Mouse (Mus musculus): ENCODE data around the gene Mlec. TPM values are rescaled to one million over a fixed set of nuclear protein-coding genes. Genes with fewer than 3 reads are reported as not detected.
A peak's percentile ranks its signal among the peaks of the same experiment; 100 is the strongest.

Gene Mlec
- polyA plus RNA-seq, 1 experiment from 2014 or later = 23.0 TPM

DNA sequence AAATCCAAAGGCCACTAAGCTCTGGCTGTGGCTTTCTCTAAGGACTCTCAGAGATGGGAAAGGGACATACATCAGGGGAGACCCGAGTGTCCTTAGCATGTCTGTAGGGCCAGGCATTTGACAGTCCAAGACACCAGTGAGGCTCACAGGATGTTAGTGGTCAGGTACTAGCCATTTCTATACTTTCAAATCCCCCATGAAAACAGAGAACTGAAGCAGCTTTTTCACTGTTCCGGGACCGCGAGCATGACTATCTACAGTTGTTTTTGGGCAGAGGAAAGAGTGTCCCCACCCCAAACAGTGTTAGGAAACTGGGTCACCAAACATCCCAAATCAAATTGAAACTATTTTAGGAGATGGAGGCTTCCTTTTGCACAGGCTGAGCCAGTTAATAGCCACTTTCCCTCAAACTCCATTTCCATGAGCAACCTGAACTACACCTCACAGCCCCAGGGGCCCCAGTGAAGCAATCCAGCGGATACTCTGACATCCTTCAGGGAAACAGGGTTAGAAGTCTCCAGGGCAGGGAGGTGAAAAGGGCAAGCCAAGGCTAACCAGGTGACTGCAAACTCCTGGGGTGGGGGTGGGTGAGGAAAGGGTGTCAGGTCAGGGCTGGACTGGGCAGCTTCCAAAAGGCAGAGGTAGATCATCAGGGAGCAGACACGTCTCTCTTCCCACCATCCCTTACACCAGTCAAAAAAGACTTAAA lies 24.5 kb downstream of the Mlec start:
- H3K27me3 ChIP-seq = peaks cover 15% of the 10 kb centered on the region
- H3K9me3 ChIP-seq (replicated peaks) = no peaks in the 10 kb centered on the region
- no peak for ATAC-seq (ENCODE audit: low read depth)
- H3K27ac ChIP-seq = no peak overlapping the region
- H3K4me2 ChIP-seq = peak overlapping the region; percentile 98
- H3K4me1 ChIP-seq (replicated peaks) = peaks cover 17% of the 10 kb centered on the region
- peak overlapping the region; percentile 84 for H3K4me3 ChIP-seq (replicated peaks)
- peak overlapping the region; percentile 83 for H3K9ac ChIP-seq
- 57% methylated on average over 6 of the region's 6 CpGs for WGBS (ENCODE audit: insufficient replicate concordance)
- peaks cover 12% of the 10 kb centered on the region for H3K36me3 ChIP-seq
- DNase-seq = no peak

DNA sequence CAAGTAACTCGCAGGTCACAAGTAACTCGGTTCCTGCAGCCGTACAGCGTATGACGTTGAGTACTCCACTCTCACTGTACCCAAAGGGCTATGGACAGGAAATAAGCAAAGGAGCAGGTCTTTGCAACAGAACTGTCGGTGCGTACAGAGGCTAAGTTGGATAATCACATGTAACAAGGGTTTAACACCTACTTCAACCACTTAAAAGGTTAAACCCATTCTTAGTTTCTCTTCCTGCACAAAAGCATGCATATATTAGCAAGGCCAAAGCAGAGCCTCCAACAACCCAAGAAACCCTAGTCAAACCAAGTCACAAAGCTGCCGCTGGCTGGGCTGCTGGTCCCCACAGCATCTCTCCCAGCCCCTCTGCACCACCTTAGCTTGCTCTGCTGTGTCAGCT lies 25.5 kb downstream of the Mlec start:
- peaks cover 7% of the 10 kb centered on the region for H3K27me3 ChIP-seq
- ATAC-seq (ENCODE audit: low read depth) = no peak
- no peak for DNase-seq

DNA sequence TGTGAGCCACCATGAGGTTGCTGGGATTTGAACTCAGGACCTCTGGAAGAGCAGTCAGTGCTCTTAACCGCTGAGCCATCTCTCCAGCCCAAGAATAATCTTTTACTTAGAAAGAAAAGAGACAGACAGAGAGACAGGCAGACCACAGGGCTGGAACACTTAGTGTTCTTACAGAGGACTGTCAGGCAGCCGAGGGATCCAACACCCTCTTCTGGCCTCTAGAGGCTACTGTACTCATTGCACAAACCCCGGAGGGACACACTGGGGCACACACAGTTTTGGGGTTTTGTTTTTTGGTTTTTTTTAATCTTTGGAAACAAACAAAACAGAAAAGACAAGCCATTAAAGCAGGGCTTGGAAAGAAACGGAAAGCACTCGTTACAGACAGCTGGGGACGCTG lies 28.7 kb downstream of the Mlec start:
- H3K27me3 ChIP-seq = no peaks in the 10 kb centered on the region
- no peaks in the 10 kb centered on the region for H3K9me3 ChIP-seq (replicated peaks)
- no peak overlapping the region for H3K4me3 ChIP-seq (replicated peaks)
- ATAC-seq (ENCODE audit: low read depth) (no peak), DNase-seq (no peak)
- no peak overlapping the region for H3K4me2 ChIP-seq
- peaks cover 35% of the 10 kb centered on the region for H3K36me3 ChIP-seq
- no peak overlapping the region for H3K27ac ChIP-seq
- WGBS (ENCODE audit: insufficient replicate concordance) = 78% methylated on average over 6 of the region's 6 CpGs
- H3K4me1 ChIP-seq (replicated peaks) = peaks cover 24% of the 10 kb centered on the region
- no peak overlapping the region for H3K9ac ChIP-seq

More for the DNA sequence above, 25.5 kb downstream of the Mlec start:
- H3K9me3 ChIP-seq (replicated peaks) = no peaks in the 10 kb centered on the region
- H3K36me3 ChIP-seq = peaks cover 12% of the 10 kb centered on the region
- H3K4me2 ChIP-seq = no peak overlapping the region
- peaks cover 17% of the 10 kb centered on the region for H3K4me1 ChIP-seq (replicated peaks)
- 82% methylated on average over 8 of the region's 8 CpGs for WGBS (ENCODE audit: insufficient replicate concordance)
- H3K27ac ChIP-seq = no peak overlapping the region
- no peak overlapping the region for H3K4me3 ChIP-seq (replicated peaks)
- H3K9ac ChIP-seq = no peak overlapping the region

DNA sequence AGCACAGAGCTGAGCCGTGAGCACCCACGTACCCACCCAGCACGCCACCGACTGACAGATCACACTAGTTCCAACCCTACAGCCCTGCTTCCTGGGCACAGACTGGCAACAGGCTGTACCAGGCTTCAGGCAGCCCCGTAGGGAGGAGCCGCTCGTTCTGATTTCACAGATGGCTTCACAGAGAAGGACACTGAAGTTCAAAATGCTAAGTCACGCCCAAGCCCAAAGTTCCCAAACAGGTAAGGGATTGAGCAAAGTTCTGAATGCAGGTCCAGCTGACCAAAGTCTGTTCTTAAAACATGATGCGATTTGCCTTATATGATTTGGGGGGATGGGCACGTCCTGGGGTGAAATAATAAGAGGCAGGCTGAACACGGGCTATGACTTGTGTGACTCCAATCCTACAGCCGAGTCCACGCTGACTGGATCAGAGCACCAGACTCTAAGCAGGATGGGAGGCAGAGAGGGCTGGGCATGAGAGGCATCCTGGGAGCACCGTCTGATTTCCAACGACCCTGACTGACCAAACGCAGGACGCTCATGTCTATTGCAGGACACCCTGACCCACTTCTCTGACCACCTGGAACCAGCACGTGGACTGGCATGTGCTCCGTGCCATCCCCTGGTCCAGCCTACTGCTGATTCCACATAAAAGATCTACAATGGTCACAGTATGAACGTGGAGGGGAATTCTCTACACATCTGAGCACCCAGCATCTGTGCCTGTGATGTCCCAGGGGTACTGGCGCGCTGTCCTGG lies 30.4 kb downstream of the Mlec start:
- no peak overlapping the region for H3K4me2 ChIP-seq
- H3K4me3 ChIP-seq (replicated peaks) = no peak overlapping the region
- H3K36me3 ChIP-seq = peaks cover 40% of the 10 kb centered on the region
- DNase-seq (no peak), ATAC-seq (ENCODE audit: low read depth) (no peak)
- no peak overlapping the region for H3K9ac ChIP-seq
- no peaks in the 10 kb centered on the region for H3K27me3 ChIP-seq
- WGBS (ENCODE audit: insufficient replicate concordance) = 86% methylated on average over 22 of the region's 22 CpGs
- peaks cover 10% of the 10 kb centered on the region for H3K4me1 ChIP-seq (replicated peaks)
- H3K9me3 ChIP-seq (replicated peaks) = no peaks in the 10 kb centered on the region
- no peak overlapping the region for H3K27ac ChIP-seq

DNA sequence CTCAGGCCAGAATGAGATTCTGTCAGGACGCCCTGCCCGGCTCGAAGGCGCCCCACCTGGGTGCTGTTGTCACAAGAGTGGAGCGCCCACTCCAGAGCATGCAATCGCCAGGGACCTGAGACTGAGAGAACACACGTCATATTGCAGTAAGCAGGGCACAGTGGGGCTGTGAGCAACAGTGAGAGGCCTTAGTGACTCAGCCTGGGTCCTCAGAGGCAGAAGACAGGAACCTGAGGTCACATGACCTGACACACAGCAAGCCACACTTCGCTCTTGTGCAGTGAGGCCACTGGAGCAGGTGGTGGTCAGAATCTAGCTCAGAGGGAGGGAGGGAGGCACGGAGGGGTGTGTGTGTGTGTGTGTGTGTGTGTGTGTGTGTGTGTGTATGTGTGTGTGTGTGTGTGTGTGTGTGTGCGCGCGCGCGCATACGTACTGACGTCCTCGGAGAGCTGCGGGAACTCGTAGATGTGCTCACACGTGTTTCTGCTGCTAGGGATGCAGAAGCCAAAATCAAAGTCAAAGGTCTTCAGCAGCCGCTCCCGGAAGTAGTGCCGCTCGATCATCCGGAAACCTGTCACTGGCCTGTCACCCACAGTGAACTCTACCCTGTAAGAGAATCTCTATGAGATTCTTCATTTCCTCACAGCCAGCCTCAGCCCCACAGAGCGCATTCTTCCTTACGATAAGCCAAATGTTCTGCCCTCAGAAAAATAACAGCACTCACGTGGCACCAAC lies 31.2 kb downstream of the Mlec start:
- Histone ChIP-seq H3K4me3 (replicated peaks) (no peak overlapping the region), H3K36me3 (peaks cover 40% of the 10 kb centered on the region), H3K27me3 (no peaks in the 10 kb centered on the region), H3K9me3 (replicated peaks) (no peaks in the 10 kb centered on the region), H3K4me2 (no peak overlapping the region), H3K9ac (no peak overlapping the region), H3K27ac (no peak overlapping the region), H3K4me1 (replicated peaks) (peaks cover 17% of the 10 kb centered on the region)
- DNase-seq (no peak), ATAC-seq (ENCODE audit: low read depth) (no peak)
- 83% methylated on average over 28 of the region's 28 CpGs for WGBS (ENCODE audit: insufficient replicate concordance)

DNA sequence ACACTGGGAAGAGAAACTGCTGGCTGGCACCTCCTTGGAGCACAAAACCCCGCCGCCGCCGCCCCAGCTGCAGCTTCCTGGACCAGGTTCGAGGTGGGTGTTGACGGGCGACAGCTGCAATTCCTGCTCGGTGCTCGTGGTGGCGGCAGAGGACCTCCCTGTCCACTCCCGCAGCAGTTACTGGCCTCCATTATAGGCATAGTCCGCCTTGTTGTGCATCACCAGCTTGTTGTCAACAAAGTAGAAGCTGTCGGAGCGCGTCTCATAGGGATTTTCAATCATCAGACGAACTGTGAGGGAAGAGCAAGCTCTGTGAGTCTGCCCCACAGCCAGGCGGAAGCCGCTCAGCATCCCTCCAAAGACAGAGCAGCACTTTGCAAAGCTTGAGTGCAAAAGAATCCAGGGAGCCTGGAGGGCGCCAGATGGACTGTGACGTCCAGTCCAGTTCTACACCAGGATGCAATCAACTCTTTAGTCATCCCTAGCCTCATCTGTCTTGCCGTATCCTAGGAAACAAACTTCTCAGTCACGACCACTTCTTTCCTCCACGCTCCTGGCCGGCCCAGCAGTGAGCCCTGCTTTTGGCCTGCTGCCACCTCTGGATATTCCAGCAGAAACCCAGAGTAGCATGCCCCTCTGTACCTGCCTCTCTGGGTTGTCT lies 32.6 kb downstream of the Mlec start:
- ATAC-seq (ENCODE audit: low read depth) (peak; percentile 60), DNase-seq (peak; percentile 59)
- Histone ChIP-seq H3K4me3 (replicated peaks) (no peak overlapping the region), H3K9ac (no peak overlapping the region), H3K27ac (no peak overlapping the region), H3K4me2 (no peak overlapping the region), H3K27me3 (no peaks in the 10 kb centered on the region), H3K36me3 (peaks cover 40% of the 10 kb centered on the region), H3K9me3 (replicated peaks) (no peaks in the 10 kb centered on the region), H3K4me1 (replicated peaks) (peaks cover 17% of the 10 kb centered on the region)
- 38% methylated on average over 24 of the region's 24 CpGs for WGBS (ENCODE audit: insufficient replicate concordance)

DNA sequence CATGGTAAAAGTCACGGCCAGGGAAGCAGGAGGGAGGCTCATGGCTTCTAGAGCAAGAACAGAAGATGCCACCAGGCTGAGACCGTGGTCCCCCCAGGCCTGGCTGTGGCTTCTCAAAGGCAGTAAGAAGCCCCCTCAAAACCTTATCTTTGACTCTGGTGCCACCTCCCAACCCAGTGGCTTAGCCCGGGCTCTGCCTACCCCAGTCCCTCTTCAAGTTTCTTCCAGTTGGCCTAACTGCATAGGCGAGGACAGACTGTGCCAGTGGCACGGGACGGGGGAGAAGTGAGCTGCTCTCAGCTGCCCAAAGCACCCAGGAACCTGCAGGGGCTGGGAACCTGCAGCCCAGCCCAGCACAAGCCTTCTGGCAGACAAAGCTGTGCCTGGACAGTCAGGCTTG lies 33.3 kb downstream of the Mlec start:
- Histone ChIP-seq H3K27ac (no peak overlapping the region), H3K36me3 (peaks cover 34% of the 10 kb centered on the region), H3K9me3 (replicated peaks) (no peaks in the 10 kb centered on the region), H3K4me1 (replicated peaks) (peaks cover 19% of the 10 kb centered on the region), H3K4me2 (no peak overlapping the region), H3K27me3 (no peaks in the 10 kb centered on the region), H3K4me3 (replicated peaks) (no peak overlapping the region), H3K9ac (no peak overlapping the region)
- 86% methylated on average over 6 of the region's 6 CpGs for WGBS (ENCODE audit: insufficient replicate concordance)
- no peak for DNase-seq
- ATAC-seq (ENCODE audit: low read depth) = no peak

DNA sequence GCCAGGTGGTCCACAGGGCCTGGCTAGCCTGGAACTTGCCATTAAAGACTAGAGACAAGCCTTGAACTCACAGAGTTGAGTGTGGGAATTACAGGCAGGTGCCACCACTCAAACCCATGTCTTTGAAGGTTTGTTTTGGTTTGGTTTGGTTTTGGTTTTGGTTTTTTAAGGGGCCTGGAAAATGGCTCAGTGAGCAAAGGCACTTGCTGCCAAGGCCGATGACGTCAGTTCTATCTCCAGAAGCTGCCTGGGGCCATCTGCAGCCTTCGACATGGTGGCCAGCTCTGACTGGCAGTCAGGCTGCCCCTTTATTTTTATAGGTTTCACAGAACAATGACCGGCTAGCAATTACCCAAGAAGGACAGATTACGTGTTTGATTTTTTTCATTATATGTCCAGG lies 37.0 kb downstream of the Mlec start:
- Histone ChIP-seq H3K9ac (no peak overlapping the region), H3K9me3 (replicated peaks) (no peaks in the 10 kb centered on the region), H3K27me3 (no peaks in the 10 kb centered on the region), H3K4me3 (replicated peaks) (no peak overlapping the region), H3K4me1 (replicated peaks) (peaks cover 38% of the 10 kb centered on the region), H3K4me2 (no peak overlapping the region), H3K36me3 (peaks cover 34% of the 10 kb centered on the region), H3K27ac (no peak overlapping the region)
- ATAC-seq (ENCODE audit: low read depth) = no peak
- 79% methylated on average over 5 of the region's 5 CpGs for WGBS (ENCODE audit: insufficient replicate concordance)
- DNase-seq = no peak

DNA sequence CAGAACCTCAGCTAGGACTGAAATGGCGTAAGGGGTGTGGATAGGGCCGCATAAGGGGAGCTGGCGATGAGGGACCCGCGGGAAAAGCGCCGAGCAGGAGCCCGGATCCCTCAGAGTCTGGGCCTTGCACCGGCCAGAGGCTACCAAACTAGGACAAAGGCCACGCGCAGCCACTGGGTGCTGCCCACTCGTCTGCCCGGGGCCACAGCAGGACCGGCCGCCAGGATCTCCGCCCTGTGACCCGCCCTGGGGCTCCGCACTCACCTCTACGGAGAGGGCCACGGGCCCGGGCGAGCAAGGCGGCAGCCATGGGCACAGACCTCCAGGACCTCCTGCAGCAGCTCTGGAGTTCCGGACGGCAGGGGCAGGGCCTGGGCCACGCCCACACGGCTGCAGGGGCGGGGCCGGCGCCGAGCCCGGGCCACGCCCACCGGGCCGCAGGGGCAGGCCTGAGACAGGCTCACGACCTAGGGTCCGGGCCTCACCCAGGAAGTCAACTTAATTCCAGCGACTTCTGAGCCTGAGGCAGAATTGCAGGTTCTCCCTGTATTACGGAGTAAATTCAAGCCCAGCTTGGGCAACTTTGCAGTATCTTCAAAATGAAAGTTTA lies 38.9 kb downstream of the Mlec start, which contains the start of gene Acads:
Acads (minus strand) TSS at position 386 of the 610 bp plus-strand sequence.
- Histone ChIP-seq H3K27ac (peak within 1 kb of the TSS; percentile 55; the same call in 1 of the 2 replicates), H3K9ac (peak within 1 kb of the TSS; percentile 83), H3K27me3 (no peaks in the 10 kb centered on the region), H3K4me3 (replicated peaks) (peak within 1 kb of the TSS; percentile 81), H3K9me3 (replicated peaks) (no peaks in the 10 kb centered on the region), H3K36me3 (peaks cover 23% of the 10 kb centered on the region), H3K4me1 (replicated peaks) (peaks cover 30% of the 10 kb centered on the region), H3K4me2 (peak within 1 kb of the TSS; percentile 98)
- DNase-seq (peak; percentile 87), ATAC-seq (ENCODE audit: low read depth) (peak; percentile 89)
- under 1% methylated on average over 39 of the region's 39 CpGs for WGBS (ENCODE audit: insufficient replicate concordance)

DNA sequence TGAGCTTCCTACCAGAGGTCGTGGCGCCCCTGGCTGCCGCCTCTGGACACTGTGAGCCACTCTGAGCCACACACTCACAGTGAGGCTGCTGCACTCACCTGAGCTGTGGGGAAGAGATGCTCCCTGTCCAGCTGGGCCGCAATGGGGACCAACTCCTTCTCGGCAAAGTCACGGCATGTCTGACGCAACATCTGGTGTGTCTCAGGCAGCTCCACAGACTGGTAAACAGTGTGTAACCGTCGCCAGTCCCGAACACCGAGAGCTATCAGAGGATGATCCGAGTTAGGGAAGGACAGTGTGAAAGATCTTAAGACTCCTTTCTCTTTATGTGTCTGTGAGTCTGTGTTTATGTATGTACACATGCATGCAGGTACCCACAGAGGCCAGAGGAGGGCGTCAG lies 40.5 kb downstream of the Mlec start:
- Histone ChIP-seq H3K36me3 (peaks cover 24% of the 10 kb centered on the region), H3K4me2 (0 out of 2 replicates have a peak overlapping the region, but pooled peaks have one; percentile 8), H3K27me3 (no peaks in the 10 kb centered on the region), H3K27ac (no peak overlapping the region), H3K9me3 (replicated peaks) (no peaks in the 10 kb centered on the region), H3K4me1 (replicated peaks) (peaks cover 28% of the 10 kb centered on the region), H3K4me3 (replicated peaks) (no peak overlapping the region), H3K9ac (no peak overlapping the region)
- ATAC-seq (ENCODE audit: low read depth) (no peak), DNase-seq (no peak)
- 88% methylated on average over 13 of the region's 13 CpGs for WGBS (ENCODE audit: insufficient replicate concordance)

Data from liver, embryonic 13.5 days (tissue).